ENCODE assay signal across 25 mouse cellular contexts in genomic region chr14:120937102-120937501, GRCm38 (mm10).
"Had no signal": no experiment of that assay in that cellular context is flagged by ENCODE, and none has a peak within 500 bp of the region (broad histone marks: within the 10 kb centered on the region; RNA-seq: fewer than 3 reads in every experiment).

No protein-coding gene starts in this region.

- ATAC-seq: forebrain, postnatal 0 days; hindbrain, embryonic 16.5 days; inflammation-experienced regulatory T-cells, adult 6 months; intestine, embryonic 15.5 days; intestine, postnatal 0 days had no signal

- DNase-seq: forebrain, postnatal 0 days; gastrocnemius, adult 2 months; gastrocnemius, postnatal 10 days; gastrocnemius, postnatal 25 days; heart, adult 18-20 months; heart, postnatal 10 days; heart, postnatal 4 days; kidney, adult 18-20 months; kidney, adult 8-10 months; kidney, postnatal 10 days; kidney, postnatal 25 days; kidney, postnatal 4 days had no signal

- H3K4me3 ChIP-seq: gastrocnemius, adult 2 months; heart, embryonic 10.5 days; heart, embryonic 12.5 days; hindbrain, embryonic 10.5 days; hindbrain, embryonic 12.5 days; intestine, embryonic 15.5 days; layer of hippocampus, adult 2 months; left cerebral cortex, adult 2 months; limb, embryonic 10.5 days; limb, embryonic 12.5 days had no signal

- H3K27ac ChIP-seq: gastrocnemius, adult 2 months; heart, embryonic 10.5 days; hindbrain, embryonic 10.5 days; hindbrain, embryonic 12.5 days; hindbrain, embryonic 14.5 days; intestine, embryonic 15.5 days; layer of hippocampus, adult 2 months; left cerebral cortex, adult 2 months; limb, embryonic 10.5 days; limb, embryonic 12.5 days had no signal

- H3K27me3 ChIP-seq: heart, embryonic 12.5 days; hindbrain, embryonic 12.5 days; intestine, embryonic 15.5 days; limb, embryonic 12.5 days had no signal

- H3K4me1 ChIP-seq: heart, embryonic 10.5 days; heart, embryonic 12.5 days; hindbrain, embryonic 10.5 days; hindbrain, embryonic 12.5 days; intestine, embryonic 15.5 days; limb, embryonic 10.5 days; limb, embryonic 12.5 days had no signal

- H3K9me3 ChIP-seq: heart, embryonic 10.5 days; heart, embryonic 12.5 days; hindbrain, embryonic 10.5 days; hindbrain, embryonic 12.5 days; intestine, embryonic 15.5 days; limb, embryonic 10.5 days; limb, embryonic 12.5 days had no signal

- H3K4me2 ChIP-seq: heart, embryonic 12.5 days; hindbrain, embryonic 12.5 days; hindbrain, embryonic 14.5 days; intestine, embryonic 15.5 days; limb, embryonic 12.5 days had no signal

- H3K9ac ChIP-seq: forebrain, postnatal 0 days; heart, embryonic 12.5 days; hindbrain, embryonic 12.5 days; hindbrain, embryonic 14.5 days; intestine, embryonic 15.5 days; limb, embryonic 12.5 days had no signal
